Mouse (Mus musculus): Measurements from ENCODE around the gene Rpusd1.
"Not testable (repeated sequence)": the region's sequence is repeated elsewhere in the genome, so short reads cannot be mapped to it uniquely, and the experiment has no call there.

Rpusd1 gene

DNA sequence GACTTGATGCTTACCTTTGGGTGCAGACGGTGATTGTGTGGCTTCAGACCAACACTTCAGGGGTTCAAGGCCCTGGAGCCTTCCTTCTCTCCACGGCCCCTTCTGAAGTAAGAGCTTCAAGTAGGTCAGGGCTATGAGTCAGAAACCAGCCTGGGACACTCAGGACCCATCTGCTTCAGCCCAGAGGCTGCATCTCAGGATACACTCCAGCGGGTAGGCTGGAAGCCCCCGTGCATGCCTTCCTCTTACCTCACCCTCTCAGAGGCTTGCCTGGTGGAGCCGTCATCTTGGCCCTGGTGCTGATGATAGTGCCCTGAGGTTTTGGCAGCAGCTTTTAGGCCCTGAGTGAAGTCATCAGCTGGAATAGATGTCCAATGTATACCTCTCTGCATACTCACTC, 7.8 kb downstream of the Rpusd1 start:
- in situ Hi-C loops (cut with MboI; ENCODE audit: low sequenced_read_pairs): no loop called here

DNA sequence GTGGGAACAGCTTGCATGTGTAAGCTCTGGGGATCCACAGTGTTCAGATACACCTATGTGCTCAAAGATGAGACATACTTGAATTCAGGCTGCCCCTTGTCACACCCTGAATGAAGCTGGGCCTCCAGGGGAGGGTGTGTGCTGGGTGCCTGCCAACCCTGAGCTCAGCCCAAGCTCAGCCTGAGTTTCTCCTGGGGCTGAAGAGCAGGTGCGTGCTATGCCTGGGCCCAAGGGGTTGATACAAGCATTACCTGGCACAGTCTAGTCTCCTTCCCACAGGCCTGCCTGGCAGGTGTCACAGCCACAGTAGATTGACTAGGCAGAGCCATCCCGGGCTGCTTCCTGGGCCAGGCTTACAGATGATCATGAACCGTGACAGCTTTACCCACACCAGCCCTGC, 8.3 kb downstream of the Rpusd1 start, which contains the start of gene Mslnl:
Mslnl (plus strand) TSS at position 298 of the 400 bp plus-strand sequence.
- in situ Hi-C loops (cut with MboI; ENCODE audit: low sequenced_read_pairs): no loop called here

DNA sequence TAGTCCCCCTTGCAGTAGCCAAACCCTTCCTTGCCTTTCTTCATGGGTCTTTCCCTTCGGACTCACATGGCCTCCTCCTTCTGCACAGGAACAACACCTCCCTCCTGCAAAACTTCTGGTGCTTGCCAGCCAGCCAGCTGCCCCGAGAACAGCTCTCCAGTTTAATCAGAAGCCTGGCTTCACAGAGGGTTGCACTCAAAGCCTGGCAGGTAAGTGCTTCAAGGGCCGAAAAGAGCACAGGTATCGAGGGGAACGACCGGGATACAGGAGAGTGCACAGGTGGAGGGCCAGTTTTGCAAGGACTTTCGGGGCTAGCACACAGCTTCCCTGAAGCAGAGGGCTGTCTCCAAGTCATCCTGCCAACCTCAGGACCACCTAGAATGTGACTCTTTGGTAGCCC, 11.4 kb downstream of the Rpusd1 start:
- in situ Hi-C loops (cut with MboI; ENCODE audit: low sequenced_read_pairs): no loop called here

DNA sequence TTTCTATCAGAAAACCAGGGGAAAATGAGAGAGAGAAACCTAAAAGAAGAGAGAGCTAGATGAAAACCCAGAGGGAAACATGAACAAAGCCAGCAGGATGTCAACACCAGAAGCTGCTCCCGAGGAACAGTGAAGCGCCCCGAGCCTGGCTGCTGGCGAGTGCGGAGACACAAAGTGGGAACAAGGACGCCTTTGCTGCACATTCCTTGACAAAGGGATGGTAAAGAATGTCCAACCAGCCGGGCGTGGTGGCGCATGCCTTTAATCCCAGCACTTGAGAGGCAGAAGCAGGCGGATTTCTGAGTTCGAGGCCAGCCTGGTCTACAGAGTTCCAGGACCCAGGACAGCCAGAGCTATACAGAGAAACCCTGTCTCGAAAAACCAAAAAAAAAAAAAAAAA, 14.0 kb downstream of the Rpusd1 start:
- in situ Hi-C loops (cut with MboI; ENCODE audit: low sequenced_read_pairs): not testable (repeated sequence)

DNA sequence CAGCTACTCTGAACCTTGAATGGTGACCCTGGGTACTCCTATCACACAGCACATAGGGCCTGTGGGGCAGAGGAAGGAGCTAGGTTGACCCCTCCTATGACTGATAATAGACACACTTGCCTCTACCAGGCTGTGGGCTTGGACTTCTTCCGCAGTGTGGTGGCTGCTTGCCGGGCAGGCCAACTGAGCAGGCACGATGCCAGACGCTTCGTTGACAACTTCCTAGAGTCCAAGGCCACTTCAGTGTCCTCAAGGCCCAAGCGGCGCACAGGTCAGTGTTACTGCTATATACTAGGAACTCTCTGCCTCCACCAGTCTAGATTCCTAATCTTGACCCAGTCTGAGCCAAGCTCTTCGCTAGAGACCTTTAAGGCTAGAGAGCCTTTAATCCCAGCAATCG, 16.4 kb downstream of the Rpusd1 start:
- in situ Hi-C loops (cut with MboI; ENCODE audit: low sequenced_read_pairs): no loop called here

DNA sequence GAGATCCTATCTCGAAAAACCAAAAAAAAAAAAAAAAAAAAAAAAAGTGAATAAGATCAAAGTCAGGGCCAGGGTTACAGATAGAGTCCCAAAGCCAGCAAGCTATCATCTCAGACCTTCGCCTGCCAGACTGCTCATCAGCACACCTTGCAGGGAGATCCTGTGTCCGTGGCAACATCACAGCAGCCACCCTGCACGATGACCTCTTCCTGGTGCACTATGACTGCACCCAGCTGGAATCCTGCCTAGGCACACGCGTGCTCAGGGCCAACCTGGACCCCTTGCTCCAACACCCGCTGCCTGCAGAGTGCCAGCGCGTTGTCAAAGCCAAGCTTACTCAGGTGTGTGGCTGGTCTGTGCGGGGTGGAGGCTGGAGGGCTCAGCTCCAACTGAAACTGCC, 16.8 kb downstream of the Rpusd1 start:
- in situ Hi-C loops (cut with MboI; ENCODE audit: low sequenced_read_pairs): no loop called here

DNA sequence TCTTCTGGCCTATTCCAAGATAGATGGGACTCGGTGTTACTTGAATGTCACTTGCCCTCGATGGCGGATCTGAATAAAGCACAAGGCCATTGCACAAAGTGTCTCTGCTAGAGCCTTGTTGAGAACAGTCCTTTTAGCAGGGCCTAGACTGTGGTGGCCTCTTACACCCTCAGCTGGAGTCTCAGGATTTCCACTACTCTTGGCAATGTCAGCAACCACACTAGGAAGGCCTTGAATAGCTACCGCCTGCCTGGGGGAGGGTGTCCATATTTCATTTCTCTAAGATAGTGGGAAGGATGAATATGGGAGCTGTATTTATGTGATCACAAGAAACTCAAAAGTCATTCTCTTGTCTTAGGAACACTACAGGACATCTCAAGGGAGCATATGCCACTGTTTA, 20.8 kb downstream of the Rpusd1 start:
- in situ Hi-C loops (cut with MboI; ENCODE audit: low sequenced_read_pairs): no loop called here

DNA sequence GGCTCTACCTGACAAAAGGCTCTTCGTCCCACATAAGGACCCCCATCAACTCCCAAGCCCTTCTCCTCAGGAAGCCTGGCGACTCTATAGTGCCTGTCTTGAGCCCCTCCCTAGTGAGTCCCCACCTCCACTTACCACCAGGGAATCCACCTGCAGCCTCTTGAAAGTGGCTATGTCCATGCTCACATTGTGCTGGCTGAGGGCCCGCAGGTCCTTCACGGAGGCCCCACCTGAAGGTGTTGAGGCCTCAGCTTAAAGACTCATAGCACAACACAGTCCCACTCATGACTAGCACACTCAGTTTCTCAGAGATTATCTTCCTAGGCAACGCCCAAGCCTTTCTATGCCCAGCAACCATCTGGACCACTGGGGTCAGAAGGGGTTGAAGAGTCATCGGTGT, 21.8 kb downstream of the Rpusd1 start:
- in situ Hi-C loops (cut with MboI; ENCODE audit: low sequenced_read_pairs): no loop called here

DNA sequence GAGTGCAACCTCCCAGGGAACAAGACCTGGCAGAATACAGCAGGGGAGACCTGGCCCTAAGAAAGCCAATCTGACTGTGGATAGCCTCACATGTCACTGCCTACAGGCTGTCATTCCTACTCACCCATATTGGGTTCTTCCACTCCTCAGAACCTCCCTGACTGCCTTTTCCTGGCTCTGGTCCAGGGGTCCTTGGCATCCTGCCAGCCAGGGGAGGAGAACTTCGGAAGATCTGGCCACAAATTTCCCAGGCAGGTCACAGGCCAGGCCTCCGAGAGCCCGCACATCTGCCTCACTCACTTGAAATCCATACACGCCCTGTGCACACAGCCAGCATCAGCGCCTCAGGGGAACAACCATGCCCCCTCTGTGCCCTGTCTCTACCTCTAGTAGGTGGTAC, 24.0 kb downstream of the Rpusd1 start:
- in situ Hi-C loops (cut with MboI; ENCODE audit: low sequenced_read_pairs): no loop called here

DNA sequence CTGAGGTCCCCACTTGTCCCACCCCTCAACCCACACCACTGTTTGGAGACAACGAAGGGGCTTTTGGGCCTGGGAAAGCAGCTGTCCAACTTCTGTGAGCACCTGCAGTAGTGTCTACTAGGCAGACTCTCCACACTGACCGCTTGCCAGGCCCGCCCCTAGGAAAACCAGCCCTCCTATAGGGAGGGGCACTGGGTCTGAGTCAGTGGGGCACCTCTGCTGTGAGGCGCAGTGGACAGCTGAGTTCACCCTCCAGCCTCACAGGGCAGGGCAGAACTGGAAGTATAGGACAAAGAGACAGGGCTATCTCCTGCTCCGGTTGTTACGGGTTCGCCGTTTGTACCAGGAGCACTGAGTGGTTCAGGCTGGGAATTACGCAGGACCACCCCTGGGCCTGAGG, 26.8 kb downstream of the Rpusd1 start, which contains the start of gene Msln:
Msln (minus strand) TSS at position 138 of the 400 bp plus-strand sequence.
- in situ Hi-C loops (cut with MboI; ENCODE audit: low sequenced_read_pairs): no loop called here

DNA sequence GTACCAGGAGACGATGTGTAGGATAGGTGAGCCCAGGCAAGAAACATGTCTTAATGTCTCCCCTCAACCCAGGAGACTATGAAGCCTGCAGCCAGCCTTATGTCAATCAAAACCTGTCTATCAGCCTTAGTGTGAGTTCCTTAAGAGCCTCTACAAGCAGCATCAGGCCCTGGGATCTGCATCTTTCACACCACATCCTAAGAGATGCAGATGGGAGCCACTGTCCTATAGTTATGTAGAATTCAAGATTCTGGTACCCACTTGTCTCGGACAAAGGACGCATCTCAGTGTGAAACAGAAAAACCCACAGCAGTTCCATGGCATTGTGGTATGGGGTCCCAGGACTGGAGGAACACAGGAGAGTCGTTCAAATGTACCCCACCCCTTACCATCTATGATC, 27.6 kb downstream of the Rpusd1 start:
- in situ Hi-C loops (cut with MboI; ENCODE audit: low sequenced_read_pairs): no loop called here

DNA sequence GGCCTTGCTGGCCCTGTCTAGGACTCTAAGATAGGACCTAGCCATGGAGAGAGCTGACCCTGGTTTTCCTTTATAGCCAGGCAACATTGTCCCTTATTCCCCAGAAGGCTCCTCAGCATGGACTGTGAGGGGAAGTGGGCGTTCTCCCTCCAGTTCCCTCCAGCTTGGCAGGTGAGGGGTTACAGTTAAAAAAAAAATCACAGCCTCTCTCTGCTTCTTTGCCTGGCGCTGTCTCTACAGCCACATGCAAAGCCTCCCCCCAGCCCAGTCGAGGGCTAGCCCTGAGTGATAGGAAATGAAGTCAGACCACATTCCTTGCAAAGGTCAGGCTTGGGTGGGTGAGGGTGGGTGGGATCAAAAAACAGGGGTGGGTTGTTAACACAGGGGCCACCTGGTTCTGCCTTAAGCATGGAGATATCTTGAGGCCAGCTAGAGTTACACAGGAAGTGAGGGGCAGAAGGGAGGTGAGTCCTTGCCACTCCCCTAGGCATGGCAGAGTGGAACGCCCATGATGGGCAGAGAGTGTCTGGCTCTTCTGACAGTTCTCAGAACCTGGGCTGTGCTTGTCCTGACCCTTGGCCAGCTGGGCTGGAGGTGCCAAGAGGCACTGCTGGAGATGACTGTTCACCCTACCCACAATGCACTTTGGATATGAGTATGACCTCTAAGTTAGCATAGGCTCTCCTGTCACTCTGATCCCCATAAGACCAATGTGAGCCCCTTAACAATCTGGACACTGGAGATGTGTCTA, 28.3 kb downstream of the Rpusd1 start:
- in situ Hi-C loops (cut with MboI; ENCODE audit: low sequenced_read_pairs): no loop called here

DNA sequence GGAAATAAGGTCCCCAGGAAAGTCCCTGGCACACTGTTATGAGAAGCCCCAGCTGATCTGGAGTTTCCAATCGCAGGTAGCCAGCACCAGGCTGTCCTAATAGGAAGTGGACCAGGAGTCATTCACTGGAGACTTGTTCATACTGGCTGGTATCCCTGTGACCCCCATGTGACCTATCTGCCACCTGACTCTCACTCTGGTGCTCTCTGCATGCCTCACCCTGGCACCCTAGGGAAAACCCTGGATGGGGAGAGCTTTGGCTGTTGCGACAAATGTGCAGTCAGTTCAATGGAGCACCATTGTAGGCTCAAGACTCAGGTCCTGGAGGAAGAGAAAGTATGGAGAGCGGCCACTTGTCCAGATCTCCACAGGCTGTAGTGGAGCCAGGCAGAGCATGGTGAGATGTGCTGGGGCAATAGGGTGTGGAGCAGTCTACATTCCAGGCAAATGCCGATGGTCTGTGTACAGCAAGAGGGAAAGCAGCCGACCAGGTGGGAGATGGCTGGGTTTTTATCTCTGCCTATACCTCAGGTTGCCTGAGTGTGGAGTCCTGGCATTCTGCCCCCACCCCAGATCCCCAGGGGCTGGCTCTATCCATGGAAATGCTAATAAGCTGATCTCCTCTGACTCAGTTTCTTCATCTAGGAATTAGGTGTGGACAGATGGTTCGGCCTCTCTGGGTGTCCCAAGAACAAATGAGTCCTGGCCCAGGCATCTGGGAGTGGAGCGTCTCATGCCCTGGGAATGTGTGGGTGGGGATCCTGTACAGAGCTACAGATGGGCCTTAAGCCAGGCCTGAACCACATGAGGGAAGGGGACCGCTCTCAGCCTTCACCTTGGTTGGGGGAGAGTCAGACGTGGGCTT, 29.1 kb downstream of the Rpusd1 start:
- in situ Hi-C loops (cut with MboI; ENCODE audit: low sequenced_read_pairs): no loop called here

DNA sequence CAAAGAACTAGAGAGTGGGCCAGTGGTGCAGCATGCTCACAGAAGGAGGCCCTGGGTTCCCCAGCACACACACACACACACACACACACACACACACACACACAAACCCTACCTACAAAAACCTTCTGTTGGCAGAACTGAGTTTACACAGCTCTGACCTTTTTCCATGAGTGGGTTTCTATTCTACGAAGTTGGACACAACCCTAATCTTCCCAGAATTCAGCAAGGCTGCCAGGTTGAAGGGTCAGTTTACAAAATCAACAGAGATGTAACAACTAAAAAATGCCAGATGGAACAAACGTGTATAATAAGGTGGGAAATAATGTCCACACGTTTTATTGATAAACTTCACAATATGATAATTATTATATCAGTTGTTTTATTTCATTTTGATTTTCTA, 30.2 kb downstream of the Rpusd1 start:
- in situ Hi-C loops (cut with MboI; ENCODE audit: low sequenced_read_pairs): no loop called here

DNA sequence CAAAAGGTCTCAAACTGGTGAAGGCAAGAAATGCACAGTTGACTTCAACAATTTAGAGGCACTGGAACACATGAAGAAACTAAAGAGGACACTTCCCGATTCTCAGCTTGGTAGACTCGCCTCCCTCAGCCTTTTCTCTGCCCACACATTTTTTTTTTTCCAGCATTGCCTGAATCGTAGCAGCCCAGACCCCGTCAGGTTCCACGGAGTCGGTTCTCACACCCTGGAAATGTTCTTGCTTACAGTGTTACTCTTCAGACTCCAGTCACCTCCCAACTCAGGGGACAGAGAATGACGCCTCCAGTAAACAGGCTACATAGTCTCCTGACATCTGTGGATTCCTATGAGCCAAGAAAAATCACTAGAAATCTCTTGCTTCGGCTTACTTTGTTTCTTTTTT, 32.7 kb downstream of the Rpusd1 start:
- in situ Hi-C loops (cut with MboI; ENCODE audit: low sequenced_read_pairs): no loop called here

DNA sequence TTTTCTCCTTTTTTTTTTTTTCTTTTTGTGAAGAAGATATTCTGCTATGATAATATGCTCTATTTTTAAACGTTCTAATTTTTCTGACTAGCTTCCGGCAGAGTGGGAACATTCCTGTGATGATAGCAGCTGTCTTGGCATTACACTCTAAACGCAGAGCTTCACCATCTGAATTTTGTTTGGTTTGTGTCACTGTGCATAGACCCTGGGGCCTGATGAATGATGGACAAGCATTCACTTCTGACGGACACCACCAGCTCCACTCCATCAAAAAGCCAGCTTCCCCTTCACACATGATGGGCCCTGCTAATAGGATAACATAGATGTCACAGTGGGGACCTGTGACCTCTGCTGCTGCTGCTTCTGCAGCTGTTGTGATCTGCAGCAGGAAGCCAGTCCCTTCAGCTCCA, 34.1 kb downstream of the Rpusd1 start:
- in situ Hi-C loops (cut with MboI; ENCODE audit: low sequenced_read_pairs): no loop called here

DNA sequence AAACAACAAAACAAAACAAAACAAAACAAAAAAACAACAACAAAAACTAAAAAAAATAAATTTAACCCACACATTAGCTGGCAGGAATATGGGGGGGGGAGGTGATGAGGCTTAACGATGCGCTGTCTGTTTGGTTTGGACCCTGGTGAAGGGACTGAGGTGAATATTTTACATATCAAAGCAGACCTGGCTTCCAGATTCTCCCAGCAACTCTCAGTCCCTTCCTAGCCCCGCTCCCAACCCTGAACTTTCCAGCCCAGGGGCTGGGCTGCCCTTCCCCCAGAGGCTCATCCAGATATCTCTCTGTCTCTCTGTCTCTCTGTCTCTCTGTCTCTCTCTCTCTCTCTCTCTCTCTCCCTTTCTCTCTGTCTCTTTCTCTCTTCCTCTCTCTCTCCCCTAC, 35.1 kb downstream of the Rpusd1 start:
- in situ Hi-C loops (cut with MboI; ENCODE audit: low sequenced_read_pairs): no loop called here

DNA sequence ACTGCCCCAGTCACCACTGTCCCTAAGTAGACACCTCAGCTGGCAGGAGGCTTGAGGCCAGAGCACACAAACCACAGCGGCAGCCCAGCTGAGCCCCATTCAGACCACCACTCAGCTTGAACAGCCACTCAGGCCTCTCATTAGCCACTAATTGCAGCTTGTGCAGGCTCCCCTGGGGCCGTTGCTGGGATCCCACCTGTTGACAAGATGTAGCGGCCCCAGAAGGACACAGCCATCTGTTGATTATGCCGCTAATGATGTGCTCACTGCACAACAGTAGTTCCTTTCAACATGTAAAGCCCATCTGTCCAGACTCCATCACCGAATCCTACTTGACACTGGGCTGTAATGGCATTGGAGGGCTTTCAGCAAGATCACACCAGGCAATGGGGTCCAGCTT, 38.4 kb downstream of the Rpusd1 start:
- in situ Hi-C loops (cut with MboI; ENCODE audit: low sequenced_read_pairs): no loop called here

DNA sequence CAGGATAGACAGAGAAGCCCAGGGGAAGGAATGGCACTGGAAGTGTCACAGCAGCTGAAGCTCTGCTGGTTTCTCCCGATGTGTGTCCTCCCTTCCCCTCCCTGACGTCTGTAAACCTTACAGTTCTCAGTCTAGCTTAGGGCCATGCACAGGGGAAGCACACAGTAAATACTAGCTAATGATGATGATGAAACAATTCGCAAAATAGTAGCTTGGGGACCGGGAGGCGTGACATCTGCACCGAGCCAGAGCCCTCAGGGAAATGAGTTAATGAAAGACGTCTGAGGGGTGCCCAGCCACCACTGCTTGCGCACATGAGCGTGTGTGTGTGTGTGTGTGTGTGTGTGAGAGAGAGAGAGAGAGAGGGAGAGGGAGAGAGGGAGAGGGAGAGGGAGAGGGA, 41.9 kb downstream of the Rpusd1 start:
- in situ Hi-C loops (cut with MboI; ENCODE audit: low sequenced_read_pairs): no loop called here

DNA sequence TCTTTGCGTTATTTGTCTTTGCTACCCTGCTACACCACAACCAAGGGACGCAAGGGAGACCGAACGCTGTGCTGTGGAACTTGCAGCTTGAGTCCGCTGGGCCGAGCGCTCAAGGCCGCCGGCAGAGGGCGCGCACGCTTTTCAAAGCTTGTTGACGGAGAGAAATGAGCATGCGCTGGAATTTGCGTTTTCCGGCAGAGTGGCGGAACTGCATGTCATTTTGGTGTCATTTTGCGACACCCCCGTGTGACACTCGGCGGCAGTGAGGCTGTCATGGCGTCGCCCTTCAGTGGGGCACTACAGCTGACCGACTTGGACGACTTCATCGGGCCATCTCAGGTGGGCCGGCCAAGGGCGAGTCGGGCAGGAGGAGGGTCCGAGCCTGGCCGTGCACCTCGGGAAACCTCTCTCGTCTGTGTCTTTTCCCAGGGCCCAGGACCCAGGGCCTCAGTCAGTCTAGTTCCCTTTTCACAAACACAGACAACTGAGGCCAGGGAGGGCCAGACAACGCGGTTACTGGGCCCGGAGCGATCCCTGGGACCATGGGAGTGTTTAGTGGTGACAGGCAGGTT, 46.2 kb downstream of the Rpusd1 start, which contains the start of gene Narfl:
Narfl (plus strand) TSS at position 228 of the 572 bp plus-strand sequence.
- in situ Hi-C loops (cut with MboI; ENCODE audit: low sequenced_read_pairs): no loop called here

DNA sequence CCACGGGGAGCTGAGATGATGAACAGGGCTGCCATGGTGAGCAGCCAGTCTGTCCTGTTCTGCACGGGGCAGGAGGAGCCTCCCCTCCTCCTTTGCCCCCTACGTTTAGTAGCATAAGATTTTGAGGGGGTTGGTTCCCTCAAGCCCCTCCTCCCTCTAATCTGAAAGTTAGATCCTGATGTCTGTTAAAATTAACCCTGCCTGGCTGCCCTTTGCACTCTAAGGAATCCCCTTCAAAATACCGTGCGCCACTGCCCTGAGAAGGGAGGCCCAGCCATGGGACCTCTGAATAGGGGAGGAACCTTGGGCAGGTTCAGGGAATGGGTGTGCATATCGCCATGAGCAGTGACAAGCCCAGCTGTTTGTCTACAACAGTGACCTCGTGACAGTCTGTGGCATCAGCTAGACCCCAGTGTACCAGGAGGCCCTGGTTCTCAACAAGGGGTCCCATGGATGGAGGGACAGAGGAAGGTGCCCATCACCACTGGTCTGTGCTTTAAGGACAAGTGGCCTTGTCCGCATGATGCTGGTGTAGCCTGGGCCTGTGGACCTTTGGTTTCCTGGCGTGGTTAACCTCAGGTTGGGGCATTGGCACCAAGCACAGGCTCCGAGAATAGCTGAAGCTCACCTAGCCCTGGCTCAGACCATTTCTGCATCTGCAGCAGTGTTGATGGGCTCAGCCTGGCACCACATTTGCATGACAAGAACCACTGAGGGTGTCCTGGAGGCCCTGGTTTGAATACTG, 48.0 kb downstream of the Rpusd1 start:
- in situ Hi-C loops (cut with MboI; ENCODE audit: low sequenced_read_pairs): no loop called here

All from CH12F3 (cell line).